Mouse (Mus musculus): ENCODE results near the gene Slc38a10.

The Slc38a10 gene

DNA sequence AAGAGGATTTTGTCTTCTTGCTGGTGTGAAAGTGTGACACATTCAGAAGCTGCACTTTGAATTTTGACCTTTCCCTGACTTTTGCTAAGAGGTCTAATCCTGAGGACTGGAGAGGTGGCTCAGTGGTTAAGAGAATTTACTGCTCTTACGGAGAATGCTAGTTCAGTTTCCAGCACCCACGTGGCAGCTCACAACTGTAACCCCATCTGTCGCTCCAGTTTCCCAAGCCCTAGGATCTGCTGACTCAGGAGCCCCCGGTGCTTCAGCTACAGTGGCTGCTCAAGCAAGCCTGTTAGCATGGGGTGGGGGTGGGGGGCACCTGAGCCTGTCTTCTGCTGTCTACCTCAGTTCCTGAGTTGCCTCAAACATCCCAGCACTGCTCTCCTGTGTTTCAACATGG is 28.2 kb upstream of the Slc38a10 start:
- no peak for DNase-seq (ENCODE audit: low read depth, low spot score)

DNA sequence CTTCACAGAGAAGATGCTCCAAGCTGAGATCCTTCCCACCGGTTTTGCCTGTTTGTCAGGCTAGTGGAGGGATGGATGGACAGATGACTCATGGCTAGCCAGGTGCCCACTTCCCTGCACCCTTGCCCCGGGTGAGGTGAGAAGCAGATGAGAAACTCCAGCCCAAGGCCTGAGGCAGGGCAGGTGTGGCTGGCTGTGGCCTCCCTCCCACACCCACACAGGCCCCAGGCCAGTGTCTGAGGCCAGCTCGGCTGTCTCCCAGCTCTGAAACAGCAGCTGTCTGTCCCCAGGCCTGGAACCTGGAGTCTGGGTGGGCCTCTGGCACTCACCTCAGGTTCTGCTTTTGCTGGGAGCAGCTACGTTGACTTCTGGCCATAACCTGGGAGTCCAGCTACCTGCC is 24.8 kb upstream of the Slc38a10 start:
- no peak for DNase-seq (ENCODE audit: low read depth, low spot score)

DNA sequence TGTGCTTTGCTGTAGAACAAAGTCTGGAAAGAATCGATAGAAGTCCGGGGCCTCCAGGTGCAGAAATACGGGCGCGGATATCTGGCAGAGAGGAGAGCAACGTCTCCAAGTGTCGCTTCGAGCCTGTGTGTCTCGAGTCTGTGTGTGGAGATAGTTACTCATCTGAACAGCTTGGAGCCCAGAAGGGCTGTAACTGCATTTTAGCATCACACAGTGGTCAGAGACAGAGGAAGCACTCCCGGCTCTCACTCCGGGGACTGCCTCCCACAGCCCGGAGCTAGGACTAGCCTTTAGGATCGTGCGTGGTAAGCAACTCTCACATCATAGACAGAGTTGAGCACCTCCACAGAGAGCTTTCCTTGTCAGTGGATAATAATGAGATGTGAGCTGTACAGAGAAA is 22.1 kb upstream of the Slc38a10 start:
- DNase-seq (ENCODE audit: low read depth, low spot score) = no peak

DNA sequence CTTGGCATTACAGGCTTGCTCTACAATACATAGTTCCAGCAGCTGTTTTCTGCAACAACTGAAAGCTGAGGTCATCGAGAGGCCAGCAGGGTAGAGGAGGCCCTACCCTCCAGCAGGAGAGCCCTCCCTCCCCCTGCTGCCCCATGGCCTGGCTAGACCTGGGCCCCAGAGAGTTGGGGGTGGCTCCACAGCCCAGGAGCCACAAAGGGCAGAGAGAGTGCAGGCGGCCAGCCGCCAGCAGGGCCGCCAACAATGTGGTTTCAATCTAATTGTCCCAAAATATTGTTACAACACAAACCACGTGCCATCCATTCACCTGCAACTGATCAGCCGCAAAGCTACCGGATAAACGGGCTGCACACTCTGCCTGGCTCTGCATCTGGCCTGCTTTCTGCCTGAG is 20.0 kb upstream of the Slc38a10 start:
- DNase-seq (ENCODE audit: low read depth, low spot score) = peak; percentile 71

DNA sequence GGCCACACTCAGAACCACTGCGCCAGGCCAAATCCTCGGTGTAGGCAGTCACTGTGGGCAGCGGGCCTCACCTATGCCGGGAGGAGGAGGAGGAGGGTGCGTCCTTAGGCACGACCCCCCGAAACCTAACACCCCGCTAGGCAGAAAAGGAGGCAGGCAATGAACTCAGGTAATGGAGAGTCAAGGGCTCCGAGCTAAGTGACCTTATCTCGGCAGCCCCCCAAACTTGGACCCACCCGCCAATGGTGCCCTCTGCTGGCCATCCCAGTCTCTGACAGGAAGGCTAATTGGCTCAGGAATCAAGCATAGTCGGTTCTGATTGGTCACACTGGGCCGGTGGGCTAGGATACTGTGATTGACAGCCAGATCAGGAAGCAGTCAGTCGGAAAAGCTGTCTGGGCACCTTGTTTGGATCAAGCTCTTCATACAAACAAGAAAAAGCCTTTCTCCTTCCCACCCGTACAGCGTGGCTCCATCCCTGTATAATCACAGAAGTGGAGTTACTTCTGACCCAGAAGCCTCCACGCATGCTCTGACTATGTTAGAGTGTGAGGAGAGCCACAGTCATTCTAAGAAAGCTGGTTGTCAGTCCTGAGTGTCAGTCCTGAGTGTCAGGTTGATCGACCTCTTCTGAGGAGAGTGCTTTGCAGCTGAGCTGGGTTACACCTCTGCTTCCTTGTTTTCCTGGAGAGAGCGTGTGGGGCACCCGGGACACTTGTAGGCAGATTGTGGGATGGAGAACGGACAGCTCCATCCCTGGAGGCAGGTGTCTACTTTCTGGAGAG is 18.3 kb upstream of the Slc38a10 start:
- peak; percentile 72 for DNase-seq (ENCODE audit: low read depth, low spot score)

DNA sequence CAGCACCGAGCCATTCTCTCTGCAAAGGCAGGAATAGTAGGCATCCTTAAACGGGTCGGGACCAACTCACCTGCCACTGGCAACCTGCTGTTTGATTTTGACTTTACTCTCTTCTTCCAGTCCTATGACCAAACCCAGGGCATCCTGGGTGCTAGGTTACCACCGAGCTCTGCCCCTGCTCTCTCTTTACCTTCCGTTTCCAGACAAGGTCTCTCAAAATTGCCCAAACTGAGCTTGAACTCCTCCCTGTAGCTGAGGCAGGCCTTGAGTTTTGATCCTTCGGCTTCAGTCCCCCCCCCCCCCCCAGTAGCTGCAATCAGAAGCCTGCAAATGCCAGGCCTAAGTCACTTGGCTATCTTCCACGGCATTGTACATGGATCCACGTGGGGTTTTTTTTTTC is 17.4 kb upstream of the Slc38a10 start:
- DNase-seq (ENCODE audit: low read depth, low spot score) = no peak

DNA sequence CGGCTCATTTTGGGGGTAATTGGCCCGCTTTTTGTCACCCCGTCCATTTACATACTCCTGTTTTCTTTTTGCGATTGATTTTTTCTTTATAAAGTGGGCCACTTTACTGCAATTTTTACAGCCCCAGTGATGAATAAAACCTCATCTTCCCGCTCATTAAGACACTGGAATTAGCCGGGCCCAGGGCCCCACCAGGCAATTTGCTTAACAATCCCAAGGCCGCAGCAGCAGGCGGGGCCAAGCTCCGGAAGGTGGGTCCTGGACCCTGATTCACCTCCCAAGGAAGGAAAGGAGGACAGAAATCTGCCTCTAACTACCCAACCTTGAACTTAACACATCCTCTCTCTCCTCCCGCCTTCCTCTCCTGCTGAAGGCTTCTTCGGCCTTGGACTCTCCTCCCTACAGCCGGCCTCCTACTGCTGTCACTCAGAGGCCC is 16.8 kb upstream of the Slc38a10 start:
- no peak for DNase-seq (ENCODE audit: low read depth, low spot score)

DNA sequence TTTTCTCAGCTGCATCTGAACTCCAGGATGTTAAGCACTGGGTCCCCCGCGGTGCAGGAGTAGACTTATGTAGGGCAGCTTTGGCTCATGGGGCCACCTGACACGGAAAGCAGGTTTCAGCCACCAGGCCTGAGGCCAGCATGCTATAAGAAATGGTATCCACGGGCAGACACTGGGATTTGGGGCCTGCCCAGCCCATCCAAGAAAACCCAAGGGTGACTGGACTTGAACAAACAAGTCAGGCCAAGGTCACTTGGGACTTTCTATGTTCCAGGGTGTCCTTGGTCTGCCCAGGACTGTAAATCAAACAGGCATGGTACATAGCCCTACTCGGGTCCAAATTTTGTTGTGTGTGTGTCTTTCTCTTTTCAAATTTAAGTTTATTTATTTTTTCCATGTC is 15.9 kb upstream of the Slc38a10 start:
- DNase-seq (ENCODE audit: low read depth, low spot score) = no peak

DNA sequence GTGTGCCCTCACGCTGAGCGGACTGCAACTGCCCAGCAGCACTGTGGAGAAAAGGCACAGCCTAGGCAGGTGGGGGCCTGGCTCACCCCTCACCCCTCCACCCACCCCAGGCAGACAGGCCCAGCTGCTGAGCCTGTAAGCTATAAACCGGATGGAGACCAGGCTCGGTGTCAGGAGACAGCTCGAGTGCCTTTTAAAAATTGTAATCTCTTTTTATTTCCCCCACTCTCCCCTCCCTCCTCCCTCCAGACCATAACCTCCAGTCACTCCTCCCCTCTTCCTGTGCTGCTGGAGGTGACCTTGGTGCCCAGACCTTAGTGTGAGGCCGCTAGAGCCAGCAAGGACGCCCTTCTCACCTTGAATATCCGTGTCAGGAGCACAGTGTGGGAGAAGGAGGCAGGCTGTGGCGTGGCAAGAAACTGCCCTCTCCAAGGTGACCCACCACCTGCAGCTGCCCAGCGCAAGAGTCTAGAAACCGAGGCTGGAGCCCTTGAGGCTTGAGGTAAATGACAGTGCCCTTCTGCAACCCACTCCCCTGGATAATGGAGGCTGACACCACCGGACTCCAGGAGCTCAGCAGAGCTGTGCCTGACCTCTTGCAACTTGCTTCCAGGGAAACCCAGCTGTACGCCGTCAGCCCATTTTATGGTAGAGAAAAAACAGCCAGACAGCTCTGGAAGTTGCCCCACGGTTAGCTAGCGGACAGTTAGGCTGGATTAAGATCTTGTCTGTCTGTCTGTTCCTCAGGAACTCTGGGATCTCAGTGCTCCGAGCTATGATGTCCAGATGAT is 13.5 kb upstream of the Slc38a10 start:
- peak; percentile 60 for DNase-seq (ENCODE audit: low read depth, low spot score)

DNA sequence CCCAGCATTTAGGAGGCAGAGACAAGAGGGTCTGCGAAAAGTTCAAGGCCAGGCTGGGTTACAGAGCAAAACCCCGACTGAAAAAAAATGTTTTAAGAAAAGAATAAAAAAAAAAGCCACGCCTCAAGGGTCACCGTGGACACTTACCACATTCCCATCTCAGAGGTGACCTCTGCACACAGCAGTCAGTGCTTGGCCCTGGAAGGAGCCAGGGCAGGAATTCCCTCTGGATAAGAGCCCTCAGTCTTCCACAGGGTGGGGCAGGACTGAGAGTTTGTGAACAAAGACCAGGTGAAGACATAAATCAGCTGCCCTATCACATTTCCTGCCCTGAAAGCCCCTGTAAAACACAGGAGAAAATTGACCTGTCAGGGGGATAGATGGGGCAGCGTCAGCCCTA is 12.9 kb upstream of the Slc38a10 start:
- DNase-seq (ENCODE audit: low read depth, low spot score) = peak; percentile 53

DNA sequence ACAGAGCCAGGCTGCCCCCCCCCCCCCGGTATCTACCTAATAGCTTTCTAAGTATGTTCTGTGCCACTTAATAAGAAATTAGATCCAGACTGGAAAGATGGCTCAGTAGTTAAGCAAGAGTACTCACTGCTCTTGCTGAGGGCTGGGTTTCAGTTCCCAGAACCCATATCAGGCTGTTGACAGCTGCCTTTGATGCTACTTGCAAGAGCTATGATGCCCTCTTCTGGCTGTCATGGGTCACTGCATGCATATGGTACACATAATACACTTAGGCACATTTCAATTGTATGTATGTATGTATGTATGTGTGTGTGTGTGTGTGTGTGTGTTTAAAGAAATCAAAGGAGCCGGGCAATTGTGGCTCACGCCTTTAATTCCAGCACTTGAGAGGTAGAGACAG is 12.1 kb upstream of the Slc38a10 start:
- DNase-seq (ENCODE audit: low read depth, low spot score) = peak; percentile 43

DNA sequence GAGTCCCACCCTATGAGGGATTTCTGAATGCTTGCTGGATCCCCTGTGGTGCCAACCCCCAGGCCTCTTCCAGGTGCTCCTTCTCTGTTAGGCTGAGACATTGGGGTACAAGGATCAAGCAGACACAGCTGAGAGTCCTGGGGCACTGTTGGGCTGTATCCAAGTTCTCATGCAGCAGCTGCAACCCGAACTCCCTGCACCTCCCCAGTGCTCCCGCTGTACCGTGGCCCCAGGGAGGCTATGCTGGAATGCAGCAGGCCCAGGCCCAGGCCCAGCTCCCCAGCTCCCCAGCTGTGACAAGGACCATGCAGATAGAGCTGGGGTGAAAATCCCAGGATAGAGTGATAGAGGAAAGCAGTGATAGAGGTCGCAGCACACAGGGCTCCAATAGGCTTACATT is 10.1 kb upstream of the Slc38a10 start:
- no peak for DNase-seq (ENCODE audit: low read depth, low spot score)

DNA sequence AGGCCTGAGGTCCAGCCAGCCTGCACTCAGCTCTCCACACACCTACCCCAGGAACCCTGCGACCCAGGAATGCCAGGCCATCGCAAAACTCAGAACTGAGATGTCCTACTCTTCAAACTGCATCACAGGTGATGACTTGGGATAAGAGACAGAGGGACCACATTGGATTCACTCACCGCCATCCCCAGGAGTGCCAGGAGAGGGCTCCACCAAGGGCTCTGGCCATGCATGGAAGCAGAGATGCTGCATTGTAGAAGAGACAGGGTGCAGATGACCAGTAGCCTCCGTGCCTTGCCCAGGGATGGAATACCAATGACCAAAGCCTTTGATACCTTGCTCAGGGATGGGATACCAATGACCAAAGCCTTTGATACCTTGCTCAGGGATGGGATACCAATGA is 9.3 kb upstream of the Slc38a10 start:
- DNase-seq (ENCODE audit: low read depth, low spot score) = no peak

DNA sequence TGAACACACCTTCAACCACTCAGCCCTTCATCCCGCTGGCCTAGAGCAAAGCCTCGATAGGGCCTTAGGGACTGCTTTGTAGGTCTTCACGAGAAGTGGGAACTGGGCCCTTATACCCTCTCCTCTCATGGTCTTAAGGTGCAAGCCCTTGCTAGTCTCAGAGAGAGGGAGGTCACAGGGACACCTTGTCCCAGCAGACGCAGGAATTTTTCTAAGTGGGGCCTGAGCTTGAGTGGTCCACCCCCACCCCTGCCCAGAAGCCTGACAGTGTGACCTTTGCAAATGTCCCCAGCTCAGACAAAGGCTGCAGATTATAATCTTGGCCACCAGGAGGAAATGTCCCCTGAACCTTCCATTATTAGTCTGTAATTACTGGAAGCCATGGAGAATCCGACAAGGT is 8.5 kb upstream of the Slc38a10 start:
- no peak for DNase-seq (ENCODE audit: low read depth, low spot score)

DNA sequence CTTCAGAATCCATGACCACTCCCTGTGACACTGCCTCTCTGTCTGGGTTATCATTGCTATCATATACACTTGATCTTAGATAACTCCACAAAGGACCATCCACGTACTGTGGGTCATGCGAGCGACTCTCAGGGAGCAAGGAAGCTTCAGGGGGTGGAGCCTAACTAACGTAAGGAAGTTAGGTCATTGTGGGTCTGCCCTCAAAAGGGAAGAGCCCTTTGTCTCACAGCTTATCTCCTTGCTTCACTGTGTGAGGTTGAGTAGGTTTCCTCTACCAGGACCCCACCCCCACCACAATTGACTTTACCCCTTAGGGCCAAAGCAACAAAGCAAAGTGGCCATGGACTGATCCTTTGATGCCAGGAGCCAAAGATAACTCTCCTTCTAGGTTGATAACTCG is 7.7 kb upstream of the Slc38a10 start:
- DNase-seq (ENCODE audit: low read depth, low spot score) = no peak

DNA sequence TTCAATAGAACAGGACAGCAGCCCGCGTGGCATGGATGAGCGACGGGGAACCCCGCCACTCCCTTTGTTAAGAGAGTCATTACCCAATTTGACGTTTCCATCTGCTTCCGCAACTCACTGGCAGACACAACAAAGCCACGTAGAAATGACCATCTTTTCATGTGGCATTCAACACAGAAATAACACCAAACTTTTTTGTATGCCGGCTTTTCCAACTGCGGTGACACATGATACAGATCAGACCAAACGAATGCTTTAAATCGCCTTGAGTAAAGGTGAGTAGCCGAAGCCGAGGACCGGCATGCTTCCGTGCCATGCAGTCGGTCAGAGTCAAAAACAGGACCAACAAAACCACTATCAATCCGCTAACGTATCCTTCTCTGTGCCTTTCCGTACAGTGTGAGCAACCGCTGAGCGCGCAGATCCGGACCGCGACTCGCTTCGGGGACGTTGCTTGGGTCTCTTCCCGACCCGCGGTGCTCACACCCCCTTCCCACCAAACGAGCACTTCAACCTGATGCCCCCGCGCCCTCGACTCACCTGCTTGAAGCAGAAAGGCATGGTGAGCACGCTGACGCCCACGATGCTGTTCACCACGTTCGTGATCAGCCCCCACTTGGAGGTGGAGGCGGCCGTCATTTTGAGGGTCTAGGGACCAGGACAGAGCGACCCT is 570 bp downstream of the Slc38a10 start:
- DNase-seq (ENCODE audit: low read depth, low spot score) = peak; percentile 26

DNA sequence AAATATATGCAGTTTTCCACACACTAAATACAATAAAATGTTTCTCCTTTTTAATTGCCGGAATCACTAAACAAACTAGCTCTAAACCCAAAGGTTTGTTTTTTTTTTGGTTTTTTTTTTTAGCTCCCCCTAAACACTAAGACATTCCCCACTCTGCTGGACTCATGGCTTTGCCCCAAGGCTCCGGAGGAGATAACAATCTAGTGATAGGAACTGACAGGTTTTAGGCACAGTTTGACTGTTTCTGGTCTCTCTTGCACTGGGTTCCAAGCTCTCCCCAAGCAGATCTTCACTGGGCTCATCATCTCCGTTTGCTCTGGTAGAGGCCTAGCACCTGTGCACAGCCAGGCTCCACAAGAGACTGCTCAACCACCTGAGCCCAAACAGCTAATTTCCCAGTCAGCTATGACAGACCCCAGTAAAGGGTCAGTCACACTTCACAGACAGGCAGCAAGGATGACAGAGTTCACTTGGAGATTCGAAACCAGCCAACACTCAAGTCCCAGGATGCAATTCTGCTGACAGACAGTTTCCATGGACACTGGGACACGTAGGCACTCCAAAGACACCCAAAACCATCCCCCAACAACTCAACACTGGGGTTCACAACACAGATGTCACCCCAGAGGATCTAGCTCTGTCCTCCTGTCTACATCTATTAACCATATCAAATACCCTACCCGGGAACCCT is 1.5 kb downstream of the Slc38a10 start:
- DNase-seq (ENCODE audit: low read depth, low spot score) = no peak

DNA sequence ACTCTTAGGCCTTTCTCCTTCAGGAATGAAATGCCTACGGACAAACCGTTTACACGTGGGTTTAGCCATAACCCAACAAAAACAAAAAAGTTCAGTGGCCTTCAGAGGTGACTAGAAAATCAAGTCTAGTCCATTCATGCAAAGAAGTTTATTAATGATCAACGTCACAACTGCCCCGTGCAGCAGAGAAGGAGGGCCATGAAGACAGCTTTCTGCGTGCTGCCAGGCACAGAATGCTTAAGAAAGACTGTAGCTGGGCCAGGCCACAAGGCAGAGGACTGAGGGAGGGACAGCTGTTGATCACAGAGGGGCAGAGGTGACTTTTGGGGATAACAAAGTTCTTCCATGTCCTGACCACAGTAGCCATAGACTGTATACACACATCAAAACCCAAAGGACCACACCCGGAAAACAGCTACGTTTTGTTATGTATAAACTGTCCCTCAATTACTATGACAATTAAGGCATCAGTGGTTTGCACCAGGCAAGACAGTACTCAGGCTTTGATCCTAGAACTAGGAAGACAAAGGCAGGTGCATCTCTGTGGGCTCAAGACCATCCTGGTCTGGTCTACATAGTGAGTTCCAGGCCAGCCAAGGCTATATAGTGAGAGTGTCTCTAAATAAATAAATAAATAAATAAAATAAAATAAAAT is 2.8 kb downstream of the Slc38a10 start:
- DNase-seq (ENCODE audit: low read depth, low spot score) = no peak

DNA sequence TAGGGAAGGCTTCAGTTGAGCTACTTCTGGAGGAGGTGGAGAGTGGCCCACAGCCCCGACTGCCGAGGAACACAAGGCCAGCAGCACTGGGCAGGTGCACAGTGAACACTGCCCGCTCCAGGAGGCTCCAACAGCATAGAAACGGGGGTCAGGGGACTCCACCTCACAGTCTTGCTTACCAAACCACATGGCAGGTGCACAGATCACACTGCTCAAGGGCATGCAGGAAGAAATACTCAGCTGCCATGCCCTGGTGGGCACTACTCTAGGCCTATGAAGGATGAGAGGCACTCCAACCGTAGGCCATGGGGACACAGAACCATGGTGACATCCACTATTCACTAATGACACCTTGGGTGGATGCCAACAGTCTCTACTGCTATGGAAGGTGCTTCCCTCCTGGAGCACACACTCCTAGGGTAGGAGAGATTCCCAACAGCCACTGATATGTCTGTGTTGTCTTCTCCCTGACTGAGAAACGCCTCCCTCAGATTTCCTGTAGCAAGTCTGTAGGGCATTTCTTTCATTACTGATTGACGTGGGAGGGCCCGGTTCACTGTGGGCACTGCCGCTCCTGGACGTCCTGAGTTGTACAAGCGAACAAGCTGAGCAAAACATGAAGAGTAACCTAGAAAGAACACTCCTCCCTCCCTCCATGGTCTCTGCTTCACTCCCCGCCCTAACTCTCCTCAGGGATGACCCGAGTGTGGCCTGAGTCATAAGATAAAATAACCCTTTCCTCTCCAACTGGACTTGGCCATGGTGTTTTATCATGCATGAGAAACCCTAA is 7.2 kb downstream of the Slc38a10 start:
- no peak for DNase-seq (ENCODE audit: low read depth, low spot score)

DNA sequence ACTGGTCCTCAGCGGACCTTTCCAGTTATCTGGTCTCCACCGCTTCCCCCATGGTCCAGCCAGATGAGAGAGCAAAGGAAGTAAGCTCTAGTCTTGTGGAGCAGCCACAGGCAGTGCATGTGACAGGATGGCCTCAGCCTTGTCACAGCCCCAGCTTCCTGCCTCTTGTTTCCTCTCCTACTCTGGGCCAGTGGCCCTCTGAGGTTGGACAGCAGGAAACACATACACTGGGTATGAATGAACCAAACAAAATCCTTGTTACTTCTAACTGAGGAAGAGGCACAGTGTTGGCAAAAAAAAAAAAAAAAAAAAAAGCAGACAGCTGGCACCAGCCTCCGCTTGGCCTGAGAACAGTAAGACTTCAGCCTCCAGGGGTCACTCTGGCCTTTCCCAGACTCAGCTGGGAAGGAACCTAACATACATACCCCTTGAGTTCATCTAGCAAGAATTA is 8.5 kb downstream of the Slc38a10 start:
- DNase-seq (ENCODE audit: low read depth, low spot score) = no peak

DNA sequence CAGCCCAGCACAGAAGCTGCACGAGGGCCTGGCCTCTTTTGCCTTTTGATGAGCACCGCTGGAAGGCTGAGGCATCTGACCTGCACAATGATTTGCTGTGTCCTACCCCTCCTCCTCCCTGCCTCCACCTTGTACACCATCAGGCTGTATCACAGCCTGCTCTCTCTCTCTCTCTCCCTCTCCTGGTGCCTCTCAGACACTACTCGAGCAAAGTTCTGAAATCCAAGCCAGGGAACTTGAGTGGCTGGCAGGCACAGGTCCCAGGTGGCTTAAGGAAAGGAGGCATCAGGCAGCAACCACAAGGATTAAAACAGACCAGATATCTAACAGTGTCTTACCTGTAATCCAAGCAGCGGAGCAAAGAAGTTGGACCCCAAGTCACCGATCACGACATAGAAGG is 10.9 kb downstream of the Slc38a10 start:
- DNase-seq (ENCODE audit: low read depth, low spot score) = no peak

Data from forelimb bud, embryonic 11.5 days (tissue).